Mouse (Mus musculus): ENCODE data around the gene Ankrd11. TPM values are rescaled to one million over a fixed set of nuclear protein-coding genes. Genes with fewer than 3 reads are reported as not detected.

Ankrd11 gene
- total RNA-seq, 1 experiment from 2014 or later, result 111 TPM

DNA sequence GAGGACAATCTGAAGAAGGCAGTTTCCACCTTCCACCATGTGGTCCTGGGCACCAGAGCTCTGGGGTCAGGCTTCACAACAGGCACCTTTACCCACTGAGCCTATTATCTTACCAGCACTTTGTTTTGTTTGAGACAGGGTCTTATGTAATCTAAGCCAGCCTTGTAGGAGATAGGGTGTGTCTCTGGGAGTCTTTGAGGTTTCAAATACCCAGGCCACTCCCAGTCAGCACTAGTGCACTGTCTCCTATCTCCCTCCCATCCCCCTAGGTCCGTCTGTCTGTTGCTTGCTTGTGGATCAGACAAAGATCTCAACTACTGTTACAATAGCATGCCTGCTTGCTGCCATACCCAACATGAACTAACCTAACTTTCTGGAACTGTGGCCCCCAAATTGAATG, 81.1 kb downstream of the Ankrd11 start:
- no peak for DNase-seq

DNA sequence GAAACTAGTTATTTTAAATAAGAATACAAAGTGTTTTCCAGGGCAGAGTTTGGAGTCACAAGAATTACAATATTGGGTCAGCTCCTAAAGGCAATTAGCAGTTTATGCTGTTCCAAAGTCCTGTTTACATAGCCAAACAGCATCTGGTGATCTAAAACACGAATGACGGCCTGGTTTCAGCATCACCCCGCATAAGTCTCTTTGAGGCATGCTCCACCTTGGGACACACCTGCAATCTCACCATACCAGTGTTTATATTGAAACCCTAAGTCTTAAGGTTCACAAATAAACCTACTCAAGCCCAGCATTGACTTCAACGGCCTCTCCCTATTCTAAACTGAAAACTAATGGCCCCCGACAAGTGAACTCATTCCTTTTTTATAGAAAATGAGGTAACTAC, 81.8 kb downstream of the Ankrd11 start:
- no peak for DNase-seq

DNA sequence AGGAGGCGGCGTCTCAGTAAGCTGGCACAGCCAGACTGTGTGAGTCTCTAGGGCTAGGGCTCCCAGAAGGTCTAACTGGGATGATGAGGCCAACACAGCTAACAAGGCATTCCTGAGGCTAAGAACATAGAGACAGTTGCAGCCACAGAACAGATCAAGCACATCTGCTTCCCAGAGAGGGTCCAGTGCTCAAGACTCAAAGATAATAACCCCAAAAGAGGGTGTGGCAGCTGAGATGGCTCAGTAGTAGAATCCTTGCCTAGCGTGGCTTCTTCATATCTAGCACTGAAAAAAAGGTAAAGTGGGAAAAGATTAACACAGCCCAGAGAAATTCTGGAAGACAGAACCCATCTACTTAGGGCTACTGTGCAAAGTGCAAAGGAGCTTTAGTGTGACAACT, 86.1 kb downstream of the Ankrd11 start:
- no peak for DNase-seq

DNA sequence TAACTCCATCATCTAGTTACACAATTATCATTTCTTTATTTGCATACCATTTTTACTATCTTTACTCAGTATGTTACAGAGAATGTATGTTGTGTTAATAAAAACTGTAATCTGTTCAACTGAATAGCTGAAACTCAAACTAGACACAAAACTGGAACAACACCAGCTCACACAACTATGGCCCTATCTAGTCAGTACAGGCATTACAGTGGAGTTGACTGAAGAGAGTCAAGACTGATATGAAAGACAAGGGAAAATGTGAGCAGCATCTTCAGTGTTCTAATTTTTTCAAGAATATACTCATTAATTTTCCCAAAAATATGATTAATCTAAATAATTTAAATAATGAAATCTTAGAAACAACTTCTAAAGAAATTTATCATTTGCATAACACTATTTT, 86.9 kb downstream of the Ankrd11 start:
- no peak for DNase-seq

DNA sequence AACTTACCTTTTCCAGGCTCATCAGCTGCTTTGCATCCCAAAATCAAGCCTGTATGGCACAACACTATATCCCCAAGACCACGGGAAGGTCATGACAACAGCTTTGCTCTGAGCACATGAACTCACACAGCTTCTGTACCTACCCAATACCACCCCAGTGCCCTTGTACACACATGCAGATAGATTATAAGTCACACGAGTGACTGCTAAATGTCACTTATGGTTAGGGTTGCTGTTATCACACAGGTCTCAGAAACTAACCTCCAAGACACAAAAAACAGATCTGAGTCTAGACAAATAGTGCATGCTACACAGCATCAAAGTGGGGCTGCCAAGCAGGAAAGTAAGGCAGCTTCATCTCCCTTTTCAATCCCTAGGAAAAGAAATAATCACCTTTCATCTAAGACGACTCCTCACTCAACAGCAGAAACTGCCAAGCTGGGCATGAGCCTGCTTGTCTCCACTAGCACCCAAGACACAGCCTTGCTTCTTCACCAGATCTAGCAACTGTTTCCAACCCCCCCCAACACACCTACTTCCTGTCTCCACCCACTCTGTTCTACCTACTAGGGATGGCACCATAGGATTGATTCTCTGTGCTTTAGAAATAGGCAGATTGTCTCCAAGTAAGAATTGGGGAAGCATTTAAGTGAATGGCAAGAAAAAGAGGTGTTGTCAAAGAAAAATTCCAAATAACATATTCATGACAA, 87.8 kb downstream of the Ankrd11 start:
- DNase-seq, result no peak

DNA sequence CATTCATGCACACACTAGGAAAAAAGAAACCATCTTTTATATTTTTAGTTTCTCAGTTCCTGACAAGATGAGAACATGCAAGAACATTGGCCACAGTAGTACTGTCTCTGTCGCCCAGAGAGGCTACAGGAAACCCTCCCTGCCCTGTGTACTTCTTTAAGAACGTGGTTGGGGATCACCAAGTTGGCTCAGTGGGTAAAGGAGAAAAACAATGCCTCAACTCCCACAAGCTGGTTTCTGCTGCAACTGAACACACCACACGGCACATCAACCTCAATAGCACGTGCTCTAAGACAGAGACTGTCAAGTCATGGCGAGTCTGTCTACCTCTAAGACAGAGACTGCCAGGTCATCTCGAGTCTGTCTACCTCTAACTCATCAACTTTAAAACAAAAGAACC, 89.0 kb downstream of the Ankrd11 start:
- no peak for DNase-seq

DNA sequence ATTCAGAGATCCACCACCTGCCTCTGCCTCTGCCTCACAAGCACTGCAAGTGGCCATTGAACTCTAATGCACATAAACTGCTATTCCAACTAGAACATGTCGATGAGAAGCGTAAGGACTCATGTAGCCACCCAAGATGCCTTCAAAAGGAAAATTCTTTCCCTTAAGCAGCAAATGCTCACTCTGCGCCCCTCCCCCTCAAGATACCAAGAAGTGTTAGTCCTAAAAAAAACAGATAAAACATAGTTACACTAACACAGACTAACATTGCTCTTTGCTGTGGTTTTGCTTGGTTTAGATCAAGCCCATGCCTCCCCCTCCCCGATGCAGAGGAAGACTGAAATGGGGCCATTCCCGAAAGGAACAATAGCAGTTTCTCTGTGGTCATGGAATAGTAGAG, 90.6 kb downstream of the Ankrd11 start:
- DNase-seq, result no peak

DNA sequence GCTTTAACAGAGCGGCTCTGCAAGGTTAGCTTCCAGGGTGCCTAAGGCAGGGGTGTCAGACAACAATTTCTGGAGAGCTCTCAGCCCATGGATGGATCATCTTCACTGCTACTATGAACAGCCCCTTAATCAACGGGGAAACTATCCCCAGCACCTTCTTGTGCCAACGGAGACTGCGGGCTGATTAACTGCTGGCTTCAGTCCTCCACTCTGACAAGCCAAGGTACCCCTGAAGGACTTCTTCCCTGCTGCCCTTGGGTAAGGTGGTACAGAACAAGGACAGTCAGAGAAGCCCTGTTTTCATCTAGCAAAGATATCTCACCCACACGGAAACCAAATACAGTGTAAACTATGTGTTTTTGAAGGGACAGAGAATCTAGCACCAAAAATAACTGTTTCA, 92.4 kb downstream of the Ankrd11 start:
- no peak for DNase-seq

DNA sequence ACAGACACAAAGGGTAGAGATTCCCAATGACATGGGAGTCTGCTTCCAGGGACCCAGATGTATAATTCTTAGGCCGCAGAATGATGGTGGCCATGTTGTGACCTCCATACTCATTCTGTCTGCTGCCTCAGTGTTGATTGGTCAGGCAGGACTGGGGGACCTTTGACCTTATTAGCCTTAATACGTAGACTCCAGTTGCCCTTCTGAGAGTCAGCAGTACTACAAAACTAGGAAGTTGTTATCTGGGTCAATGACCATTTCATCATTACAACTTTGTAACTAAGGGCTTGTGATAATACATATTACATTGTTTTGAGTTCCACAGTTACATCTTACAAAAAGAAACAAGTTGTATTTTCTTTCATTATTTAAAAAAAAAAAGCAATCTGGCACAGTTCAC, 96.3 kb downstream of the Ankrd11 start:
- DNase-seq, result no peak

DNA sequence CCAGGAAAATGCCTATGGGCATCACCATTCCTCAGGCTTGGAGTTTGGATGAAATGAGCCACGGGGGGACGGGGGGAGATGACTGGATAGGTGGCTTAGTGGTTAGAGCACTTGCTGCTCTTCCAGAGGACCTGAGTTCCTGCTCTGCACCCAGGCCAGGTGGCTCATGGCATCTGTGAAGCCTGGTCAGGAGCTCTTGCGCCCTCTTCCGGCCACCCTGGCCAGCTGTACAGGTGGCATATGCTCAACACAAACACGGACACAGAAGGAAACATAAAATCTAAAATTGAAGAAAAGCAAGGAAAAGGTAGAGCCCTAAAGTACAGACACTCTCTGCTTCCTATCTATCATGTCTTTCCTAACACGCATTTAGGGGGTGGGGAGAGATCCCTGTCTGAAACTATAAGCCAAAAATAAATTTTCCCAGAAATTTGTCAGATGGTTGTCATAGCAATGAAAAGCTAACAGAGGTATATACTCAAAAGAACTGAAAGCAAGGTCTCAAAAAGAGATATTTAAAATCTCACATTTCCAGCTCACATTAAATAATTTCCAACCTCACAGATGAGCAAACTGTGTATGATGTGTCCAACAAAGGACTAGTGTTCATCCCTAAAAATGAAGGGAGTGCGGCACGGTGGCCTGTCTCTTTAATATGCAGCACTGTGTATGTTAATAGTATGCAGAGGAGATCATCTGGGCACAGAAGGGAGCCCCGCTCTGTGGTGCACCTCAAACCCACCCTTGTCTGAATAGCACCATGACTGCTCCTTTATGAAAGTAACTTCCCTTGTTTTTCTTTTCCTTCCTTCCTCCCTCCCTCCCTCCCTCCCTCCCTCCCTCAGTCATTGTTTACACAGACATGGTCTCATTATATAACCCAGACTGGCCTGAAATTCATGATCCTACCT, 99.0 kb downstream of the Ankrd11 start:
- no peak for DNase-seq

DNA sequence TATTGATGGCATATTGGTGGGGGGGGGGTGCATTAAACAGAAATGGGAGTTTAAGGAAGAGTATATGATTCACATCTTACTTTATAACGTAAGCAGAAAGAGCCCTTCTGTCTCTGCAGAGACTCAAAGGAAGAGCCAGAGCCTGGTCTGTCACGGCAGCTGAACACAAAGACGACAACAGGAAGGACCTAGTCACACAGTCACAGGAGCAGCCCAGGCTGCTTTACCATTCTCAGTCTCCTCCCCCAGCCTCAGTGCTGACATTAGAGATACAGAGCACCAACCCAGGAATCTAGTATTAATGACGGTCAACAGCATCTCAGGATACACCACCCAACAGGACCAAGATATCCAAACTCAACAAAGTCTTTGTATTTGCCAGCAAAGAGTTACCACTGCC, 103.5 kb downstream of the Ankrd11 start:
- no peak for DNase-seq

DNA sequence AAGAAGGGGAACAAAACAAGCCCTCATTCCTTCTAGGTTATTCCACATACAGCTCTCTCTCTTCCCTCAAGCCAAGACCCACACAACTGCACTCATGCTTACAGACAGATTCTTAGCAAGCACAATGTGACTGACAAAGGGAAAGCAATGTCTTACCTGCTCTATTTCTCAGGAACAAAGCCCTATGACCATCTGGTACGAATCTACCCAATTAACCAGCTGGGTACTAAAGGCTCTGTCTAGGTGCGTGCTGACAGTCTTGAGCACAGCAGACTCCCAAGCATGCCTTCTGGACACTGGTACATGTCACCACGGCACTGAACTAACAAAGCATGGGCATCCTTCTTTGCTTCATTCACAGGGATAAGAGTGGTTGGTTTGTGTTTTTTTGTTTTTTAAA, 103.9 kb downstream of the Ankrd11 start:
- DNase-seq, result no peak

DNA sequence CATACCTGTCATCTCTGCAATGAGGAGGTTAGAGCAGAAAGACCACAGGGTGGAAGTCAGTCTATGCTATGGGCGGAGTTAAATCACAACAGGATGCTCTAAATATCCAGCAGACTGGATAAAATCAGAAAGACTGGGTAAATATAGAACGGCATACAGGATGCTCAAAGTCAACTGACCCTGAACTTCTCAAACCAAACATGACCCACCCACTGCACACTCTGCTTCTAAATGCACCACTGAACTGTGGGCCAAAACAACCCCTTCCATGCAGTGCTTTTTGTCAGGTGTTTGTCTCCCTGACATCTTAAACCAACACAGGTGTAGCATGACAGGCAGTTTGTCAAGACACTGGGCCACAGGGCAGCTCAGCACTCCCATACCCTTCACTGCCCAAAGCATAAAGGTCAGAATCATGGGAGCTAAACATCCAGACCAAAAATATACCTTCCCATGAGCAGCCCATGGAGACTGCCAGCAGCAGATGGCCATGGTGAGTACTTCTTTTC, 104.5 kb downstream of the Ankrd11 start:
- no peak for DNase-seq

DNA sequence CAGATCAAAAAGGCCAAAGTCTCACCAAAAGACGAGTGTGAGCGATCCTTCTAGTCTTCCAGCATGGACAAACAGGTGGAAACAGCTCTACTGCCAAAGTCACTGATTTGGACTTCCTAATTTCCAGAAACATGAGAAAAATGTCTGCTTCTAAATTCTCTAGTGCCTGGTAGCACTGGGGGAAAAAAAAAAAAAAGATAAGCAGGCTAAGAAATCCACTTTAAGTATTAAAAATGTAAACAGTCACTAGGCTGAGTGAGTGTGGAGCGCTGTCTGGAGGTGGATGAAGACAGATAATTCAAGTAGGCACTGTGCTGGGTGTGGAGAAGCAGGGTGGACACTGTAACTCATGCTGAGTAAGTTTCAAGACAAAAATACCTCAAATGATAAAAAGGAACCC, 106.2 kb downstream of the Ankrd11 start:
- no peak for DNase-seq

DNA sequence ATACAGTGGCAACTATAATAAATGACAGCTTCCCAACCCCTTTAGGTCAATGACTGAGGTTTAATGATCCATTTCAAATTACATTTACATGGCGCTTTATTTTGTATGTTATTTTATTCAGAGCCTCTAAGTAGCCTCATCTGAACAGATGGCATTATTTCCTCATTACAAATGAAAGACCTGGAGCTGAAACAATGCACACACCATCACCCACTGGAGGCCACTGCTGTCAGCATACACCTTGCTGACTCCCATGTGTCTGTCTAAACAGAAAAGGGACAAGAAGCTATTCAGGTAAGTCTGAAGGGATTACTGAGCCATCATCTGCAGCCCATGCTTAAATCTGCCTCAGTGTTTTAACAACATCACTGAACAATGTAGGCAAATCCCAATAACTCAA, 107.0 kb downstream of the Ankrd11 start:
- DNase-seq, result no peak

DNA sequence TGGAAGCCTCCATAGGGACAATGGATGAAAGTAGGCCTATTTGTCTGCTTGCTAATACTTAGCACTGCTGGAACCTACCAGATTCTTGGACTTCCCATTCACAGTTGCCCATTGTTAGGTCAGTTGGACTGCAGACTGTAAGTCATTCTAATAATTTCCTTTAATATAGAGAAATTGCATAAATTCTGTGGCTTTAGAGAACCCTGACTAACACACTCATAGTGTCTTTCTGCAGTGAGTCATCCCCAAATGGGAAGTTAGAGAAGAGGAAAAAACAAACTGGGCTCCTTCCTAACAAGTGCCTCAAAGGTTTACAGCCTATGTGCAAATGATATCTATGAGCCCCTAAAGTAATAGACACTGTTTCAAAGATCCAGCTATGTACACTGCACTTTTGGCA, 108.1 kb downstream of the Ankrd11 start:
- DNase-seq, result no peak

DNA sequence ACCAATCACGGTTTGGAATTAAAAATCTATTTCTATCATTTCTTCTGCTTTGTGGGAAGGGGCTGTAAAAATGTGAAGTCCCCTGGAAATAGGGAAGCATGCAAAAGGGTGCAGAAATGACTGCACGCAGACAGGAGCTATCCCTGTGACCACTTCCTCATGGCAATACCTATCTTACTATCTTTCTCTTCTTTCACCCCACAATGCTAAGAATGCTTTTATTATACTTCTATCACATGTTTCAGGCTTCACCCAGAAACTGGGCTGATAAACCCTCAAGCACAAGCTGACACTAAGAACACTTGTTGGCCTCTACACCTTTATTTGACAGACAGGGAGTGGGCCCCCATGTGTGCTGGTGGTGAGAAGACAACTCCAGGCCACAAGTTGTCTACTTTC, 109.5 kb downstream of the Ankrd11 start:
- DNase-seq, result no peak

DNA sequence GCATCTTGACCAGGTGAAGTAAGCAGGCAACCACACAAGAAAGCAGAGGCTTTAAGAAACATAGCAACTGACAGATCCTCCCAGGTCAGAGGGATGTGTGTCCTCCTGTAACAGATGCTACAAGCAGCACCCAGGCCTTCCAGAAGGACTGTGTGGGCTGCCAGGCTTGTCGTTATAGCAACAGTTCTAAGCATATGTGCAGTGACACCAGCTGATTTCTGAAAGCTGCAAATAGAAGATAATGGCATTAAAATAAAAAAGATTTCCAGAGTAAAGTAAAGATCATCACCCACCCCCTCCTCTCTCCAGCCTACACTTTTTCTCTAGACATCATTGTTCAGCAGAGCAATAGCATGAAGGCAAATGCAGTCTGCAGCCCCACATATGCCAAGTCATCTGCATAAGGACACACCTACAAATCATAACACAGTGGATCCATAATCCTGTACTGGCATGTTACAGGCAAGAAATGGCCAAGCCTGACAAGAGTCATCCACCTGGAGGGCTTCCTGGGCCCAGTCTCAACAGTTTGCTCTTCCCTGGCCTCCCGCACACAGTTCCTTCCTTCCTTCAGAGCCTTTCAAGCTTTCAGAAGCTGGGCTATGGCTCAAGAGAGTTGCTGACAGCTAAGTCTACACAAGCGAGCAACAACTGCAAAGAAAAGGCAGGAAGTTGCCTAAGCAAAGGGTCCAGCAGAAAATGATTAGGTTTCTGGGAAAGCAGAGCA, 110.1 kb downstream of the Ankrd11 start:
- no peak for DNase-seq

DNA sequence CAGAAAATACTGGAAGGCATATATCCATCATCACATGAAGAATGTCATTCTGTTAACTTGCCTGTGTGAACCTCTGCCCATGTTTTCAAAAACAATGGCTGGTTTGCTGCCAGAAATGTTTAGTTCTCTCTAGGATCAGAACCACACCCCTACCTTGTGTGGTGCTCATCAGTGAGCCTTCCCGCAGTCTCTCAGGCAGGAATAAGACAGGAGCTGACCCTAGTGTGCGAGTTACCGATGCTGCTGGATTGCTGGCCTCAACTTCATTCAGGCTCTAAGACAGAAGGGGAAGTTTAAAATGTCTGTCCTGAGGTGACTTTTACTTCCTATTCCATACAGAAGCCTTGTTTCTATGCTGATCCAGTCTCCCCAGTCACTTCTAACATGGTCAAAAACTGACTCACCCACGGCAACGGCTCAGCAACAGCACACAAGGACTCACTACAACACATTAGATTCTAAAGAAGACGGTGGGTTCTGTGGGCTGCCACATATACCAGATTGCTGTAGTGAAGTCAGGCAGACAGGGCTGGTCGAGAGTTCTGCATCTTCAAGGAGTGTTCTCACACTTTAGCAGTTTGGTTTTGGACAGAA, 113.3 kb downstream of the Ankrd11 start:
- no peak for DNase-seq

DNA sequence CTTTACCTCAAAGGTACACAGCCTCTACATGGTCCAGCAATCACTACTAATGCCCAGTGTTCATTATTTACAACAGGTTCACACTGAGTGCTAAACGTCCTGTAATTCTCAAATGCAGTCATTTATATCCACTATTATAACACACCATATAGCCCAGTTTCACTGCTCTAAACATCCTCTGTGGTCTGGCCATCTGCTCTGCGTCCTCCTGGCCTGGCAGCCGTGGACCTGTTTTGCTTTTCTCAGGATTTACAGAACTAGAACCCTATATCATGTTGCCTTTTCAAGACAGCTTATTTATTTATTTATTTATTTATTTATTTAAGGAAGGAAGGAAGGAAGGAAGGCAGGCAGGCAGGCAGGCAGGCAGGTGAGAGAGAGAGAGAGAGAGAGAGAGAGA, 114.2 kb downstream of the Ankrd11 start:
- DNase-seq, result no peak

DNA sequence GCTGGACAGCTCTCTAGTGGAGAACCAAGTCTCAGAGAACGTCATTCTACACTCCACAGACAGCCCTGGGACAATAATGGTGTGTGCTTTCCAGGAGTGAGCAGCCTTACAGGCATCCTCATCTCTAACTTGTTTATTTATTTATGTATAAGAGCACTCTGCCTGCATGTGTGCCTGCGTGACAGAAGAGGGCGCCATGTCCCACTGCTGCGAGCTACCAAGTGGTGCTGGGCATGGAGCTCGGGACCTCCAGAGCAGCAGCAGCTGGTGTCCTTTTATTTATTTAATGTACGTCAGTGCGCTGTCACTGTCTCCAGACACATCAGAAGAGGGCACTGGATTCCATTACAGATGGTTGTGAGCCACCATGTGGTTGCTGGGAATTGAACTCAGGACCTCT, 115.3 kb downstream of the Ankrd11 start:
- DNase-seq, result no peak

DNA sequence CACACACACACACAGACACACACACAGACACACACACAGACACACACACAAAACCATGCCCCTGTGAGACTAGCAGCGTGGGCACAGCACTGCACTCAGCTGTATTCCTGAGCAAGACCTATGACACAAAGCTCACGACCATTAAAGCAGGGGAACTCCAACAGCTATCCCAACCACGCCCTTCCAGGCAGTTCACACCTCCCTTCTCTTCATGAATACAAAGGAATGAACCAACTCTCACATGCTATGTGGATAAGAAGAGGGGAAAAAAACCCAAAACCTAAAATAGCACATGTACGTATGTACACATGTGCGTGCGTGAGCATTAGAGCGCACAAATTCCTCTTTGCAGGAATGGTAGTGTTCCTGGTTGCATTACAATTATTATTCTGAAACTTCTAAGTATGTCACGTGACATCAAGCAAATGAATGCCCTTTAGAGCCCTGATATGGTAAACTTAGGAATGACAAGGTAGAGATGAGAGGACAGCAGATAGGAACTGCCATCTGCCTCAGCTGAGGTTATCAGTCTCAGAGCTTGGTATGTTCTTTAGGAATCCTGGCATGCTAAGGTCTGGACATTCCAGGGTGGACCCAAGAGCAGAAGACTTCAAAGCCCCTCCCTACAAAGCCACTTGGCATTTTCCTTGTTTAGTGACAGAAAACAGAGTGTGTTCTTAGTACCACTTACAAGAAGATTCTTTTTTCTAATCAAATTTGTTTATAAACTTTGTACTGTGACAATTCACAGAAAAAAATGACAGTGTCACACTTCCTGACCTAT, 115.9 kb downstream of the Ankrd11 start:
- DNase-seq, result no peak

All from adrenal gland, postnatal 25 days (tissue).